Mouse (Mus musculus) erythroblast, adult 5-6 weeks (primary cell): Measurements from ENCODE around the gene Snx20. TPM values are rescaled to one million over a fixed set of nuclear protein-coding genes. Genes with fewer than 3 reads are reported as not detected.

ENCODE experiments used
- ATAC-seq: replicated peaks from 2 replicates; pipeline ENCODE4 v1.8.0; 2016; ENCODE audit warnings: moderate number of reproducible peaks, mild to moderate bottlenecking, moderate TSS enrichment, inconsistent platforms; ENCODE audit not compliant: poor library complexity, low FRiP score, severe bottlenecking
- total RNA-seq, 2 experiments: library from RNA; stranded (forward) in 1 of 2; stranded (reverse) in 1 of 2; fragments of 150-400 nt in 1 of 2; fragments of 200-764, 138-1000 nt in 1 of 2; gene quantifications; 2 replicates each; pipeline versions ENCODE4 v1.2.3 to v1.2.4; 2015 to 2017; ENCODE audit warnings: low replicate concordance in 2 of 2

Gene Snx20
- total RNA-seq, 2 experiments from 2014 or later = 5.8 to 12.3 TPM

GRCm38 (mm10) chr8:88609036-88609435 lies 26.9 kb downstream of the Snx20 start:
- no peak for ATAC-seq

GRCm38 (mm10) chr8:88605361-88606040 lies 30.4 kb downstream of the Snx20 start:
- ATAC-seq = no peak

- ATAC-seq = no peak
Measured at GRCm38 (mm10) chr8:88604065-88605038, 31.6 kb downstream of the Snx20 start.

- ATAC-seq = no peak
Measured at GRCm38 (mm10) chr8:88603446-88603989, 32.4 kb downstream of the Snx20 start.

GRCm38 (mm10) chr8:88599491-88599890 lies 36.4 kb downstream of the Snx20 start:
- no peak for ATAC-seq

- no peak for ATAC-seq
Measured at GRCm38 (mm10) chr8:88598578-88598977, 37.4 kb downstream of the Snx20 start.

GRCm38 (mm10) chr8:88596042-88596441 lies 39.9 kb downstream of the Snx20 start:
- no peak for ATAC-seq

- no peak for ATAC-seq
Measured at GRCm38 (mm10) chr8:88593947-88594346, 42.0 kb downstream of the Snx20 start.

- ATAC-seq = no peak
Measured at GRCm38 (mm10) chr8:88590226-88590625, 45.7 kb downstream of the Snx20 start.

GRCm38 (mm10) chr8:88588205-88588889 lies 47.6 kb downstream of the Snx20 start:
- ATAC-seq = no peak

- no peak for ATAC-seq
Measured at GRCm38 (mm10) chr8:88583863-88584262, 52.1 kb downstream of the Snx20 start.

GRCm38 (mm10) chr8:88580785-88581184 lies 55.1 kb downstream of the Snx20 start:
- no peak for ATAC-seq

GRCm38 (mm10) chr8:88579668-88580330 lies 56.1 kb downstream of the Snx20 start:
- no peak for ATAC-seq

- no peak for ATAC-seq
Measured at GRCm38 (mm10) chr8:88579246-88579645, 56.7 kb downstream of the Snx20 start.

GRCm38 (mm10) chr8:88578413-88579175 lies 57.3 kb downstream of the Snx20 start:
- ATAC-seq = no peak

GRCm38 (mm10) chr8:88577666-88578065 lies 58.3 kb downstream of the Snx20 start:
- no peak for ATAC-seq
